Mouse (Mus musculus): ENCODE results near the gene Gm17469. TPM values are rescaled to one million over a fixed set of nuclear protein-coding genes. Genes with fewer than 3 reads are reported as not detected.
"Not testable (repeated sequence)": the region's sequence is repeated elsewhere in the genome, so short reads cannot be mapped to it uniquely, and the experiment has no call there.

Gm17469 gene
- not detected in 2 replicates for polyA plus RNA-seq (2014; fragmentation: Nextera tagmentation; extraction: Ambion mirVana)

GRCm38 (mm10) chrX:124629593-124629992 lies at the start of gene Gm17469:
TSS of gene Gm17469 (plus strand) at chrX:124629893.
- not testable (repeated sequence) for H3K27ac ChIP-seq (ENCODE audit: low read depth, low read length); H3K27me3 ChIP-seq (replicated peaks; ENCODE audit: control insufficient read depth, insufficient read depth, low read length); H3K36me3 ChIP-seq (ENCODE audit: control insufficient read depth, insufficient read depth, low read length); H3K4me1 ChIP-seq (replicated peaks; ENCODE audit: control insufficient read depth, insufficient read depth, low read length); ATAC-seq (replicated peaks; ENCODE audit: low FRiP score); H3K9ac ChIP-seq (ENCODE audit: low read depth, low read length); DNase-seq (ENCODE audit: low spot score); H3K4me2 ChIP-seq; H3K9me3 ChIP-seq (ENCODE audit: control insufficient read depth, low read length); H3K4me3 ChIP-seq (ENCODE audit: low read depth, low read length)
- WGBS = no CpG with 5 or more reads among the region's 4 CpGs

Other genes starting within 250 kb of the Gm17469 start
- not detected in 2 replicates for gene Gm17584, start 129.3 kb upstream of the Gm17469 start, polyA plus RNA-seq (2014; fragmentation: Nextera tagmentation; extraction: Ambion mirVana)